Mouse (Mus musculus) CH12.LX (cell line): Measurements from ENCODE around the gene Ube2o. TPM values are rescaled to one million over a fixed set of nuclear protein-coding genes. Genes with fewer than 3 reads are reported as not detected.
A peak's percentile ranks its signal among the peaks of the same experiment; 100 is the strongest.

Source experiments
- DNase-seq: peaks from one replicate; pipeline ENCODE4 v3.0.0-alpha.2; 2013; ENCODE audit errors: extremely low read depth
- H3K27ac ChIP-seq: 2 replicates; pipeline ENCODE4 v1.5.1; 2012; ENCODE audit warnings: low read depth, mild to moderate bottlenecking, control low read depth, moderate library complexity; ENCODE audit not compliant: insufficient read depth
- H3K27me3 ChIP-seq: replicated peaks from 2 replicates; pipeline ENCODE3; 2012; ENCODE audit warnings: inconsistent platforms
- H3K36me3 ChIP-seq, 2 experiments: replicated peaks in 1 of 2; 2 replicates each; pipeline versions ENCODE3 to v1.6.1; 2012; ENCODE audit warnings: inconsistent platforms in 1 of 2, low read length in 1 of 2, mild to moderate bottlenecking in 1 of 2, mixed read lengths in 1 of 2, moderate library complexity in 1 of 2; ENCODE audit not compliant: control insufficient read depth in 1 of 2, insufficient read depth in 1 of 2
- H3K4me1 ChIP-seq, 2 experiments: 2 replicates each; pipeline ENCODE4 v1.6.1; 2012; ENCODE audit warnings: inconsistent platforms in 1 of 2, moderate library complexity in 1 of 2; ENCODE audit not compliant: insufficient read depth in 2 of 2, control insufficient read depth in 1 of 2
- H3K4me2 ChIP-seq: 2 replicates; pipeline ENCODE4 v1.6.1; 2012; ENCODE audit warnings: low read depth, mild to moderate bottlenecking, control low read depth; ENCODE audit not compliant: poor library complexity, insufficient read depth, severe bottlenecking
- H3K4me3 ChIP-seq, 3 experiments: fragments of 150-350 bp in 1 of 3; sonication (generic) in 1 of 3; replicated peaks in 1 of 3; 2 replicates each; pipeline versions ENCODE3 to v1.5.1; 2011 to 2012; ENCODE audit warnings: low read depth in 2 of 3, low read length in 2 of 3, mild to moderate bottlenecking in 2 of 3, moderate library complexity in 2 of 3, control low read depth in 1 of 3, improper control_type of control experiment in 1 of 3, inconsistent platforms in 1 of 3, mixed read lengths in 1 of 3; ENCODE audit not compliant: poor library complexity in 1 of 3
- H3K79me2 ChIP-seq: replicated peaks from 2 replicates; pipeline ENCODE4 v1.6.1; 2012; ENCODE audit warnings: mild to moderate bottlenecking, moderate library complexity; ENCODE audit not compliant: control insufficient read depth, poor library complexity, insufficient read depth, severe bottlenecking; ENCODE audit errors: extremely low read depth
- H3K9ac ChIP-seq: 2 replicates; pipeline ENCODE4 v1.6.1; 2012; ENCODE audit warnings: low read depth, mild to moderate bottlenecking, control low read depth, moderate library complexity; ENCODE audit not compliant: insufficient read depth
- H3K9me3 ChIP-seq: replicated peaks from 2 replicates; pipeline ENCODE3; 2012; ENCODE audit warnings: low read length, inconsistent platforms, mixed read lengths
- BHLHE40 ChIP-seq: IDR thresholded peaks from 2 replicates; pipeline ENCODE4 v1.6.1; 2011; ENCODE audit warnings: mild to moderate bottlenecking, low read depth, low read length, improper control_type of control experiment
- CHD1 ChIP-seq: IDR thresholded peaks from 2 replicates; pipeline ENCODE4 v1.6.1; 2012; ENCODE audit warnings: low read depth, low read length, improper control_type of control experiment, inconsistent platforms
- CHD2 ChIP-seq: IDR thresholded peaks from 2 replicates; pipeline ENCODE4 v1.6.1; 2011; ENCODE audit warnings: low read length, improper control_type of control experiment
- CTCF ChIP-seq, 2 experiments: IDR thresholded peaks in 1 of 2; conservative IDR thresholded peaks in 1 of 2; 2 replicates each; pipeline ENCODE4 v1.5.1; 2011 to 2012; ENCODE audit warnings: low read depth in 2 of 2, low read length in 2 of 2, improper control_type of control experiment in 1 of 2, inconsistent platforms in 1 of 2, mild to moderate bottlenecking in 1 of 2, moderate library complexity in 1 of 2
- E2F4 ChIP-seq: IDR thresholded peaks from 2 replicates; pipeline ENCODE4 v1.6.1; 2011; ENCODE audit warnings: low read depth, low read length, improper control_type of control experiment; ENCODE audit not compliant: insufficient replicate concordance
- ELF1 ChIP-seq: IDR thresholded peaks from 2 replicates; pipeline ENCODE4 v1.6.1; 2014; ENCODE audit warnings: low read depth, mild to moderate bottlenecking, inconsistent platforms, low read length, improper control_type of control experiment
- EP300 ChIP-seq: IDR thresholded peaks from 2 replicates; pipeline ENCODE4 v1.6.1; 2011; ENCODE audit warnings: low read length, improper control_type of control experiment
- ETS1 ChIP-seq: conservative IDR thresholded peaks from 2 replicates; pipeline ENCODE4 v1.6.1; 2012; ENCODE audit warnings: low read depth, mild to moderate bottlenecking, inconsistent platforms, low read length, improper control_type of control experiment, moderate library complexity
- GABPA ChIP-seq: IDR thresholded peaks from 2 replicates; pipeline ENCODE4 v1.6.1; 2012; ENCODE audit warnings: low read depth, low read length, improper control_type of control experiment, inconsistent platforms; ENCODE audit not compliant: insufficient replicate concordance
- HCFC1 ChIP-seq: IDR thresholded peaks from 2 replicates; pipeline ENCODE4 v1.6.1; 2012; ENCODE audit warnings: low read depth, mild to moderate bottlenecking, inconsistent platforms, low read length, improper control_type of control experiment
- IRF4 ChIP-seq: IDR thresholded peaks from 2 replicates; pipeline ENCODE4 v1.6.1; 2014; ENCODE audit warnings: low read depth, mild to moderate bottlenecking, inconsistent platforms, low read length, improper control_type of control experiment
- JUN ChIP-seq: IDR thresholded peaks from 2 replicates; pipeline ENCODE4 v1.6.1; 2011; ENCODE audit warnings: low read depth, mild to moderate bottlenecking, low read length, improper control_type of control experiment, moderate library complexity; ENCODE audit not compliant: insufficient read depth
- JUND ChIP-seq: conservative IDR thresholded peaks from 2 replicates; pipeline ENCODE4 v1.6.1; 2011; ENCODE audit warnings: low read depth, low read length, improper control_type of control experiment
- KAT2A ChIP-seq: IDR thresholded peaks from 2 replicates; pipeline ENCODE4 v1.6.1; 2012; ENCODE audit warnings: low read length, improper control_type of control experiment, inconsistent platforms; ENCODE audit not compliant: insufficient replicate concordance
- MAFK ChIP-seq: IDR thresholded peaks from 2 replicates; pipeline ENCODE4 v1.6.1; 2011; ENCODE audit warnings: low read length, improper control_type of control experiment; ENCODE audit not compliant: insufficient replicate concordance
- MAX ChIP-seq: IDR thresholded peaks from 2 replicates; pipeline ENCODE4 v1.6.1; 2011; ENCODE audit warnings: low read length, improper control_type of control experiment
- MAZ ChIP-seq: IDR thresholded peaks from 2 replicates; pipeline ENCODE4 v1.6.1; 2012; ENCODE audit warnings: low read depth, mild to moderate bottlenecking, inconsistent platforms, low read length, improper control_type of control experiment, moderate library complexity
- MEF2A ChIP-seq: IDR thresholded peaks from 2 replicates; pipeline ENCODE4 v1.6.1; 2014; ENCODE audit warnings: low read depth, mild to moderate bottlenecking, inconsistent platforms, low read length, improper control_type of control experiment, borderline replicate concordance
- MXI1 ChIP-seq: IDR thresholded peaks from 2 replicates; pipeline ENCODE4 v1.6.1; 2011; ENCODE audit warnings: mild to moderate bottlenecking, low read depth, low read length, improper control_type of control experiment
- MYC ChIP-seq: IDR thresholded peaks from 2 replicates; pipeline ENCODE4 v1.6.1; 2011; ENCODE audit warnings: low read depth, mild to moderate bottlenecking, improper control_type of control experiment, low read length
- NELFE ChIP-seq: IDR thresholded peaks from 2 replicates; pipeline ENCODE4 v1.6.1; 2011; ENCODE audit warnings: low read depth, low read length, improper control_type of control experiment
- NRF1 ChIP-seq: IDR thresholded peaks from 2 replicates; pipeline ENCODE4 v1.6.1; 2014; ENCODE audit warnings: low read depth, mild to moderate bottlenecking, inconsistent platforms, low read length, improper control_type of control experiment, moderate library complexity
- POLR2A ChIP-seq: IDR thresholded peaks from 2 replicates; pipeline ENCODE4 v1.6.1; 2011; ENCODE audit warnings: low read depth, mild to moderate bottlenecking, improper control_type of control experiment, low read length
- POLR2AphosphoS2 ChIP-seq: IDR thresholded peaks from 2 replicates; pipeline ENCODE4 v1.6.1; 2011; ENCODE audit warnings: low read depth, low read length, improper control_type of control experiment
- RAD21 ChIP-seq: IDR thresholded peaks from 2 replicates; pipeline ENCODE4 v1.6.1; 2011; ENCODE audit warnings: low read depth, mild to moderate bottlenecking, low read length, improper control_type of control experiment, moderate library complexity
- SIN3A ChIP-seq: IDR thresholded peaks from 2 replicates; pipeline ENCODE4 v1.6.1; 2012; ENCODE audit warnings: low read length, improper control_type of control experiment, inconsistent platforms
- SMC3 ChIP-seq: IDR thresholded peaks from 2 replicates; pipeline ENCODE4 v1.6.1; 2011; ENCODE audit warnings: low read depth, low read length, improper control_type of control experiment
- TBP ChIP-seq: conservative IDR thresholded peaks from 2 replicates; pipeline ENCODE4 v1.6.1; 2011; ENCODE audit warnings: low read depth, low read length, improper control_type of control experiment
- TCF12 ChIP-seq: IDR thresholded peaks from 2 replicates; pipeline ENCODE4 v1.6.1; 2014; ENCODE audit warnings: low read depth, mild to moderate bottlenecking, inconsistent platforms, low read length, improper control_type of control experiment
- USF1 ChIP-seq: IDR thresholded peaks from 2 replicates; pipeline ENCODE4 v1.6.1; 2014; ENCODE audit warnings: low read depth, mild to moderate bottlenecking, inconsistent platforms, low read length, improper control_type of control experiment
- USF2 ChIP-seq: conservative IDR thresholded peaks from 2 replicates; pipeline ENCODE4 v1.6.1; 2011; ENCODE audit warnings: low read depth, low read length, improper control_type of control experiment
- ZC3H11A ChIP-seq: IDR thresholded peaks from 2 replicates; pipeline ENCODE4 v1.6.1; 2012; ENCODE audit warnings: low read depth, mild to moderate bottlenecking, inconsistent platforms, low read length, improper control_type of control experiment
- ZKSCAN1 ChIP-seq: IDR thresholded peaks from 2 replicates; pipeline ENCODE4 v1.6.1; 2012; ENCODE audit warnings: low read depth, inconsistent platforms, low read length, improper control_type of control experiment, borderline replicate concordance
- ZMIZ1 ChIP-seq: IDR thresholded peaks from 2 replicates; pipeline ENCODE4 v1.6.1; 2012; ENCODE audit warnings: low read depth, mild to moderate bottlenecking, inconsistent platforms, low read length, improper control_type of control experiment
- ZNF384 ChIP-seq: IDR thresholded peaks from 2 replicates; pipeline ENCODE4 v1.6.1; 2012; ENCODE audit warnings: low read depth, low read length, improper control_type of control experiment, inconsistent platforms
- dilution Hi-C: fragments of 300-500 bp; cut with MboI; formaldehyde crosslinking; loops from 2 replicates; pipeline ENCODE4 v1.14.3; 2020; ENCODE audit warnings: low sequenced_read_pairs; ENCODE audit not compliant: extremely low pct_unique_long_range_greater_than_20kb, extremely low pct_ligation_motif_present
- in situ Hi-C: fragments of 300-500 bp; cut with MboI; formaldehyde crosslinking; loops from 3 replicates; pipeline ENCODE4 v1.14.3; 2019; ENCODE audit warnings: low sequenced_read_pairs, low pct_ligation_motif_present, low pct_unique_long_range_greater_than_20kb, mixed read lengths
- polyA plus RNA-seq: library from polyadenylated mRNA; unstranded; fragments of >175 nt; gene quantifications from 2 replicates; pipeline ENCODE4 v1.2.1, GENCODE M21; 2012; ENCODE audit warnings: low read depth; ENCODE audit not compliant: insufficient read length
- total RNA-seq, 2 experiments: library from RNA; depleted of rRNA; stranded (reverse); fragments of 300-350 nt in 1 of 2; fragments of >200 nt in 1 of 2; gene quantifications; 2 replicates each; pipeline ENCODE4 v1.2.3; 2012 to 2014

The Ube2o gene
- total and polyA plus RNA-seq, 3 experiments: 12.7 to 61.7 (median 42.8) TPM

GRCm38 (mm10) chr11:116586801-116587631, 5.8 kb upstream of the Ube2o start:
- dilution Hi-C loops (no loop called here), in situ Hi-C loops (no loop called here)
- no peak overlapping the region for H3K9ac ChIP-seq
- H3K9me3 ChIP-seq: no peaks in the 10 kb centered on the region
- no peaks in the 10 kb centered on the region for H3K79me2 ChIP-seq
- no peak overlapping the region for H3K4me3 ChIP-seq
- no peak for TF ChIP-seq KAT2A
- TF ChIP-seq SIN3A: peak; percentile 29; the same call in 1 of the 2 replicates
- TF ChIP-seq USF1: no peak
- no peak for TF ChIP-seq MEF2A
- peak; percentile 43; the same call in 1 of the 2 replicates for TF ChIP-seq ELF1
- peak; percentile 44; the same call in 1 of the 2 replicates for TF ChIP-seq NELFE
- 0 out of 2 replicates have a peak, but pooled peaks have one; percentile 72 for TF ChIP-seq E2F4
- TF ChIP-seq RAD21: peak; percentile 52
- 0 out of 2 replicates have a peak, but pooled peaks have one; percentile 22 for TF ChIP-seq IRF4
- 0 out of 2 replicates have a peak, but pooled peaks have one; percentile 55 for TF ChIP-seq MAZ
- TF ChIP-seq MAX: no peak; the same call in 1 of the 2 replicates
- peak; percentile 77 for TF ChIP-seq NRF1
- no peak for TF ChIP-seq MYC
- no peak for TF ChIP-seq GABPA
- TF ChIP-seq ZMIZ1: no peak
- TF ChIP-seq JUND: 0 out of 2 replicates have a peak, but pooled peaks have one; percentile 20
- no peak for TF ChIP-seq EP300
- no peak for TF ChIP-seq CHD1
- no peak for TF ChIP-seq POLR2A
- no peak for TF ChIP-seq MXI1
- no peak for TF ChIP-seq POLR2AphosphoS2
- no peak for TF ChIP-seq TBP
- no peak for TF ChIP-seq CHD2
- TF ChIP-seq JUN: no peak
- no peak for TF ChIP-seq ZNF384
- no peak for TF ChIP-seq MAFK
- TF ChIP-seq CTCF (conservative IDR thresholded peaks at IDR 0.05 in 1 of 2, IDR thresholded peaks at IDR 0.05 in 1 of 2; ENCODE audit: low read depth in 2 of 2, low read length in 2 of 2): peak; percentile 99 to 100
- TF ChIP-seq SMC3: peak; percentile 87
- no peak for TF ChIP-seq TCF12
- no peak for TF ChIP-seq HCFC1
- no peak for TF ChIP-seq ETS1
- no peak for TF ChIP-seq BHLHE40
- TF ChIP-seq ZKSCAN1: no peak
- TF ChIP-seq ZC3H11A: no peak
- TF ChIP-seq USF2: no peak
- H3K27me3 ChIP-seq: peaks cover 13% of the 10 kb centered on the region
- no peaks in the 10 kb centered on the region for H3K36me3 ChIP-seq
- DNase-seq: peak; percentile 79
- H3K4me2 ChIP-seq: peak overlapping the region; percentile 25; the same call in 1 of the 2 replicates
- H3K4me1 ChIP-seq: peaks cover 11 to 43% of the 10 kb centered on the region in 2 experiments
- no peak overlapping the region for H3K27ac ChIP-seq
